Mouse (Mus musculus) myocyte (in vitro differentiated cells): ENCODE data around the gene Dlgap3. TPM values are rescaled to one million over a fixed set of nuclear protein-coding genes. Genes with fewer than 3 reads are reported as not detected.

ENCODE experiments used
- H3K27me3 ChIP-seq: one replicate; pipeline ENCODE4 v1.6.1; 2011; ENCODE audit not compliant: control insufficient read depth, insufficient read depth, insufficient read length
- H3K36me3 ChIP-seq: one replicate; pipeline ENCODE4 v1.6.1; 2011; ENCODE audit not compliant: control insufficient read depth, insufficient read depth
- H3K4me2 ChIP-seq: one replicate; pipeline ENCODE4 v1.6.1; 2011; ENCODE audit warnings: low read depth, control low read depth
- H3K4me3 ChIP-seq: one replicate; pipeline ENCODE4 v1.5.1; 2011; ENCODE audit warnings: mild to moderate bottlenecking, control low read depth, moderate library complexity
- H3K79me2 ChIP-seq: one replicate; pipeline ENCODE4 v1.6.1; 2011; ENCODE audit not compliant: control insufficient read depth, insufficient read depth
- H3ac ChIP-seq: one replicate; pipeline ENCODE4 v1.6.1; 2011; ENCODE audit not compliant: control insufficient read depth, insufficient read length
- CEBPB ChIP-seq: IDR thresholded peaks from 2 replicates; pipeline ENCODE4 v1.6.1; 2011; ENCODE audit warnings: mild to moderate bottlenecking, moderate library complexity; ENCODE audit not compliant: poor library complexity, insufficient read depth, severe bottlenecking
- E2F4 ChIP-seq: IDR thresholded peaks from one replicate; pipeline ENCODE4 v1.6.1; 2011; ENCODE audit warnings: mild to moderate bottlenecking, control low read depth, moderate library complexity; ENCODE audit not compliant: insufficient read depth
- MAX ChIP-seq: IDR thresholded peaks from one replicate; pipeline ENCODE4 v1.6.1; 2011; ENCODE audit warnings: low read depth, mild to moderate bottlenecking, control low read depth
- MYOD1 ChIP-seq, 3 experiments: IDR thresholded peaks; one replicate each; pipeline ENCODE4 v1.6.1; 2011; ENCODE audit warnings: control low read depth in 2 of 3, low read depth in 2 of 3, mild to moderate bottlenecking in 2 of 3, moderate library complexity in 1 of 3; ENCODE audit not compliant: insufficient read length in 2 of 3, control insufficient read depth in 1 of 3
- MYOG ChIP-seq, 3 experiments: IDR thresholded peaks; one replicate each; pipeline ENCODE4 v1.6.1; 2011; ENCODE audit warnings: control low read depth in 2 of 3, low read depth in 2 of 3, mild to moderate bottlenecking in 2 of 3; ENCODE audit not compliant: insufficient read length in 2 of 3, control insufficient read depth in 1 of 3, insufficient read depth in 1 of 3
- POLR2A ChIP-seq: IDR thresholded peaks from one replicate; pipeline ENCODE4 v1.6.1; 2011; ENCODE audit warnings: low read depth, mild to moderate bottlenecking, control low read depth, moderate library complexity; ENCODE audit not compliant: insufficient read length
- POLR2AphosphoS2 ChIP-seq: IDR thresholded peaks from one replicate; pipeline ENCODE4 v1.6.1; 2011; ENCODE audit warnings: low read depth, control low read depth; ENCODE audit not compliant: insufficient read length
- REST ChIP-seq: IDR thresholded peaks from one replicate; pipeline ENCODE4 v1.6.1; 2011; ENCODE audit warnings: mild to moderate bottlenecking, control low read depth, moderate library complexity; ENCODE audit not compliant: insufficient read depth, insufficient read length
- SRF ChIP-seq: IDR thresholded peaks from one replicate; pipeline ENCODE4 v1.6.1; 2011; ENCODE audit warnings: low read depth; ENCODE audit not compliant: control insufficient read depth, insufficient read length
- TCF12 ChIP-seq: IDR thresholded peaks from one replicate; pipeline ENCODE4 v1.6.1; 2011; ENCODE audit warnings: mild to moderate bottlenecking, control low read depth; ENCODE audit not compliant: poor library complexity, insufficient read depth, severe bottlenecking
- TCF3 ChIP-seq: IDR thresholded peaks from one replicate; pipeline ENCODE4 v1.6.1; 2011; ENCODE audit warnings: low read depth, control low read depth; ENCODE audit not compliant: insufficient read length
- USF1 ChIP-seq: IDR thresholded peaks from one replicate; pipeline ENCODE4 v1.6.1; 2011; ENCODE audit warnings: low read depth, mild to moderate bottlenecking, control low read depth, moderate library complexity
- polyA plus RNA-seq: library from polyadenylated mRNA; unstranded; fragments of >200 nt; fragmentation: generic; extraction: Trizol; gene quantifications from one replicate; pipeline ENCODE4 v1.2.1, GENCODE M21; 2012; ENCODE audit warnings: missing spikeins

The Dlgap3 gene
- polyA plus RNA-seq, 1 experiment = not detected

GRCm38 (mm10) chr4:127178671-127179070 is 9.7 kb downstream of the Dlgap3 start:
- Histone ChIP-seq H3K4me3 (no peak overlapping the region), H3K4me2 (no peak overlapping the region), H3ac (no peak overlapping the region), H3K27me3 (peaks cover 7% of the 10 kb centered on the region), H3K36me3 (no peaks in the 10 kb centered on the region), H3K79me2 (no peaks in the 10 kb centered on the region)
- TF ChIP-seq TCF3 = no peak
- no peak for TF ChIP-seq POLR2A
- no peak for TF ChIP-seq USF1
- no peak for TF ChIP-seq E2F4
- TF ChIP-seq MAX = no peak
- TF ChIP-seq POLR2AphosphoS2 = no peak
- TF ChIP-seq REST = no peak
- TF ChIP-seq MYOD1 (IDR thresholded peaks at IDR 0.05; ENCODE audit: control insufficient read depth in 1 of 3, insufficient read length in 2 of 3, low read depth in 2 of 3) = no peak
- TF ChIP-seq MYOG (IDR thresholded peaks at IDR 0.05; ENCODE audit: control insufficient read depth in 1 of 3, insufficient read depth in 1 of 3, insufficient read length in 2 of 3, low read depth in 2 of 3) = no peak
- TF ChIP-seq TCF12 = no peak
- no peak for TF ChIP-seq CEBPB
- no peak for TF ChIP-seq SRF

- TF ChIP-seq POLR2AphosphoS2 = no peak
- H3K4me3 ChIP-seq = no peak overlapping the region
- no peak overlapping the region for H3ac ChIP-seq
- H3K36me3 ChIP-seq = no peaks in the 10 kb centered on the region
- peaks cover 7% of the 10 kb centered on the region for H3K27me3 ChIP-seq
- no peak overlapping the region for H3K4me2 ChIP-seq
- H3K79me2 ChIP-seq = no peaks in the 10 kb centered on the region
Observed at GRCm38 (mm10) chr4:127179469-127180449, 10.8 kb downstream of the Dlgap3 start.

GRCm38 (mm10) chr4:127180450-127180840 is 11.4 kb downstream of the Dlgap3 start:
- H3ac ChIP-seq = no peak overlapping the region
- no peaks in the 10 kb centered on the region for H3K79me2 ChIP-seq
- no peak overlapping the region for H3K4me3 ChIP-seq
- H3K36me3 ChIP-seq = no peaks in the 10 kb centered on the region
- H3K4me2 ChIP-seq = no peak overlapping the region
- TF ChIP-seq POLR2A (no peak), USF1 (no peak), MAX (no peak), POLR2AphosphoS2 (no peak), E2F4 (no peak)
- peaks cover 7% of the 10 kb centered on the region for H3K27me3 ChIP-seq

GRCm38 (mm10) chr4:127181010-127181409 is 12.0 kb downstream of the Dlgap3 start:
- Histone ChIP-seq H3ac (no peak overlapping the region), H3K4me2 (no peak overlapping the region), H3K79me2 (no peaks in the 10 kb centered on the region), H3K4me3 (no peak overlapping the region), H3K27me3 (peaks cover 7% of the 10 kb centered on the region), H3K36me3 (no peaks in the 10 kb centered on the region)
- TF ChIP-seq POLR2A (no peak), TCF3 (no peak), CEBPB (no peak), MYOG (IDR thresholded peaks at IDR 0.05; ENCODE audit: control insufficient read depth in 1 of 3, insufficient read depth in 1 of 3, insufficient read length in 2 of 3, low read depth in 2 of 3) (no peak), TCF12 (no peak), MYOD1 (IDR thresholded peaks at IDR 0.05; ENCODE audit: control insufficient read depth in 1 of 3, insufficient read length in 2 of 3, low read depth in 2 of 3) (no peak), REST (no peak)

- no peak overlapping the region for H3K4me2 ChIP-seq
- H3K79me2 ChIP-seq = no peaks in the 10 kb centered on the region
- H3K36me3 ChIP-seq = no peaks in the 10 kb centered on the region
- no peak overlapping the region for H3K4me3 ChIP-seq
- TF ChIP-seq E2F4 (no peak), MAX (no peak), REST (no peak), CEBPB (no peak), MYOG (IDR thresholded peaks at IDR 0.05; ENCODE audit: control insufficient read depth in 1 of 3, insufficient read depth in 1 of 3, insufficient read length in 2 of 3, low read depth in 2 of 3) (no peak), TCF3 (no peak), POLR2AphosphoS2 (no peak), USF1 (no peak)
- peaks cover 9% of the 10 kb centered on the region for H3K27me3 ChIP-seq
- no peak overlapping the region for H3ac ChIP-seq
Observed at GRCm38 (mm10) chr4:127183867-127184266, 14.9 kb downstream of the Dlgap3 start.
